Mouse (Mus musculus) erythroblast, embryonic 14.5 days (primary cell): Measurements from ENCODE around the gene Prkn.

Source experiments
- GATA1 ChIP-seq: IDR thresholded peaks from 2 replicates; pipeline ENCODE4 v1.6.1; 2012; ENCODE audit warnings: low read length, inconsistent platforms, mixed read lengths
- TAL1 ChIP-seq: IDR thresholded peaks from 3 replicates; pipeline ENCODE4 v1.6.1; 2012; ENCODE audit warnings: low read length, inconsistent platforms, mixed read lengths

GRCm38 (mm10) chr17:11038272-11038671 is 198.1 kb downstream of the Prkn start:
- TF ChIP-seq GATA1 (no peak), TAL1 (no peak)
